Mouse (Mus musculus): ENCODE results near the gene Sh3bgr. TPM values are rescaled to one million over a fixed set of nuclear protein-coding genes. Genes with fewer than 3 reads are reported as not detected.

Sh3bgr gene
- total and polyA plus RNA-seq, 3 experiments, result 1.1 to 2.0 TPM; not detected in 1

- Histone ChIP-seq H3K27me3 (ENCODE audit: control insufficient read depth in 1 of 2, insufficient read depth in 2 of 2, low read length in 2 of 2) (no peaks in the 10 kb centered on the region), H3K79me2 (ENCODE audit: control insufficient read depth, insufficient read depth, low read length, poor library complexity) (no peaks in the 10 kb centered on the region), H3K9ac (ENCODE audit: control insufficient read depth, low read depth, low read length, poor library complexity, severe bottlenecking) (no peak overlapping the region), H3K4me1 (ENCODE audit: control insufficient read depth in 1 of 2, insufficient read depth in 2 of 2, low read length in 2 of 2) (no peaks in the 10 kb centered on the region), H3K27ac (ENCODE audit: control insufficient read depth, low read depth, low read length) (no peak overlapping the region), H3K9me3 (replicated peaks; ENCODE audit: insufficient read depth, low read length) (no peaks in the 10 kb centered on the region), H3K4me3 (ENCODE audit: control insufficient read depth in 1 of 2, insufficient read depth in 1 of 2, low read depth in 2 of 2, low read length in 2 of 2) (no peak overlapping the region), H3K36me3 (ENCODE audit: control insufficient read depth in 1 of 2, insufficient read depth in 2 of 2, low read length in 2 of 2) (no peaks in the 10 kb centered on the region)
- TF ChIP-seq RCOR1 (IDR thresholded peaks at IDR 0.05; ENCODE audit: low read depth, low read length), result no peak
- no peak for TF ChIP-seq ZNF384 (IDR thresholded peaks at IDR 0.05; ENCODE audit: low read depth, low read length)
- TF ChIP-seq UBTF (IDR thresholded peaks at IDR 0.05; ENCODE audit: borderline replicate concordance, insufficient read depth, low read depth, low read length), result no peak
- TF ChIP-seq EP300 (IDR thresholded peaks at IDR 0.05; ENCODE audit: low read depth in 1 of 2, low read length in 2 of 2), result no peak
- no peak for TF ChIP-seq NRF1 (IDR thresholded peaks at IDR 0.05; ENCODE audit: insufficient read depth, low read depth, low read length, poor library complexity, severe bottlenecking)
- TF ChIP-seq E2F4 (IDR thresholded peaks at IDR 0.05; ENCODE audit: borderline replicate concordance, low read depth, low read length), result no peak
- TF ChIP-seq JUND (IDR thresholded peaks at IDR 0.05; ENCODE audit: low read depth, low read length), result no peak
- TF ChIP-seq CTCF (IDR thresholded peaks at IDR 0.05 in 2 of 3, conservative IDR thresholded peaks at IDR 0.05 in 1 of 3; ENCODE audit: control insufficient read depth in 1 of 3, insufficient read depth in 1 of 3, low read depth in 2 of 3, low read length in 3 of 3, poor library complexity in 1 of 3, severe bottlenecking in 1 of 3), result no peak
- TF ChIP-seq MYC (IDR thresholded peaks at IDR 0.05; ENCODE audit: low read depth, low read length), result no peak
- no peak for TF ChIP-seq GATA1 (IDR thresholded peaks at IDR 0.05; ENCODE audit: low read depth, low read length)
- TF ChIP-seq HCFC1 (IDR thresholded peaks at IDR 0.05; ENCODE audit: low read depth, low read length), result no peak
- no peak for TF ChIP-seq USF1 (IDR thresholded peaks at IDR 0.05; ENCODE audit: low read depth, low read length)
- no peak for TF ChIP-seq GABPA (IDR thresholded peaks at IDR 0.05; ENCODE audit: low read depth, low read length)
- DNase-seq (ENCODE audit: low read depth, low spot score), result no peak
Measured at GRCm38 (mm10) chr16:96231974-96232373, 31.7 kb downstream of the Sh3bgr start.

GRCm38 (mm10) chr16:96233996-96234395 lies 33.7 kb downstream of the Sh3bgr start:
- H3K79me2 ChIP-seq (ENCODE audit: control insufficient read depth, insufficient read depth, low read length, poor library complexity), result no peaks in the 10 kb centered on the region
- H3K27me3 ChIP-seq (ENCODE audit: control insufficient read depth in 1 of 2, insufficient read depth in 2 of 2, low read length in 2 of 2), result no peaks in the 10 kb centered on the region
- no peaks in the 10 kb centered on the region for H3K9me3 ChIP-seq (replicated peaks; ENCODE audit: insufficient read depth, low read length)
- H3K27ac ChIP-seq (ENCODE audit: control insufficient read depth, low read depth, low read length), result no peak overlapping the region
- H3K4me3 ChIP-seq (ENCODE audit: control insufficient read depth in 1 of 2, insufficient read depth in 1 of 2, low read depth in 2 of 2, low read length in 2 of 2), result no peak overlapping the region
- H3K9ac ChIP-seq (ENCODE audit: control insufficient read depth, low read depth, low read length, poor library complexity, severe bottlenecking), result no peak overlapping the region
- TF ChIP-seq EP300 (IDR thresholded peaks at IDR 0.05; ENCODE audit: low read depth in 1 of 2, low read length in 2 of 2) (no peak), MEF2A (IDR thresholded peaks at IDR 0.05; ENCODE audit: extremely low read depth, insufficient replicate concordance, low read depth, low read length, poor library complexity, severe bottlenecking) (no peak), TBP (IDR thresholded peaks at IDR 0.05; ENCODE audit: low read depth, low read length) (no peak), ELF1 (IDR thresholded peaks at IDR 0.05; ENCODE audit: low read depth, low read length) (no peak), ZMIZ1 (IDR thresholded peaks at IDR 0.05; ENCODE audit: low read depth, low read length) (no peak), BHLHE40 (IDR thresholded peaks at IDR 0.05; ENCODE audit: borderline replicate concordance, low read depth, low read length) (no peak), CHD2 (IDR thresholded peaks at IDR 0.05; ENCODE audit: low read length) (no peak), JUND (IDR thresholded peaks at IDR 0.05; ENCODE audit: low read depth, low read length) (no peak), ETS1 (IDR thresholded peaks at IDR 0.05; ENCODE audit: low read depth, low read length) (no peak), POLR2AphosphoS2 (IDR thresholded peaks at IDR 0.05; ENCODE audit: low read length) (no peak), GATA1 (IDR thresholded peaks at IDR 0.05; ENCODE audit: low read depth, low read length) (no peak), MYC (IDR thresholded peaks at IDR 0.05; ENCODE audit: low read depth, low read length) (no peak), MAFK (IDR thresholded peaks at IDR 0.05; ENCODE audit: borderline replicate concordance, low read depth, low read length) (no peak), ZKSCAN1 (IDR thresholded peaks at IDR 0.05; ENCODE audit: low read depth, low read length) (no peak), CTCF (IDR thresholded peaks at IDR 0.05 in 2 of 3, conservative IDR thresholded peaks at IDR 0.05 in 1 of 3; ENCODE audit: control insufficient read depth in 1 of 3, insufficient read depth in 1 of 3, low read depth in 2 of 3, low read length in 3 of 3, poor library complexity in 1 of 3, severe bottlenecking in 1 of 3) (no peak), TAL1 (IDR thresholded peaks at IDR 0.05; ENCODE audit: low read length) (no peak), TCF12 (IDR thresholded peaks at IDR 0.05; ENCODE audit: low read depth, low read length) (no peak), NELFE (IDR thresholded peaks at IDR 0.05; ENCODE audit: low read depth, low read length) (no peak)
- no peaks in the 10 kb centered on the region for H3K36me3 ChIP-seq (ENCODE audit: control insufficient read depth in 1 of 2, insufficient read depth in 2 of 2, low read length in 2 of 2)
- no peaks in the 10 kb centered on the region for H3K4me1 ChIP-seq (ENCODE audit: control insufficient read depth in 1 of 2, insufficient read depth in 2 of 2, low read length in 2 of 2)
- DNase-seq (ENCODE audit: low read depth, low spot score), result no peak

Measured in MEL (cell line).